Mouse (Mus musculus) NIH3T3 (cell line): ENCODE measurements around the gene Atg2a.
"Not testable (repeated sequence)": the region's sequence is repeated elsewhere in the genome, so short reads cannot be mapped to it uniquely, and the experiment has no call there.

ENCODE experiments used
- DNase-seq: peaks from one replicate; pipeline ENCODE4 v3.0.0-alpha.2; 2012; ENCODE audit warnings: low read depth

Gene Atg2a

DNA sequence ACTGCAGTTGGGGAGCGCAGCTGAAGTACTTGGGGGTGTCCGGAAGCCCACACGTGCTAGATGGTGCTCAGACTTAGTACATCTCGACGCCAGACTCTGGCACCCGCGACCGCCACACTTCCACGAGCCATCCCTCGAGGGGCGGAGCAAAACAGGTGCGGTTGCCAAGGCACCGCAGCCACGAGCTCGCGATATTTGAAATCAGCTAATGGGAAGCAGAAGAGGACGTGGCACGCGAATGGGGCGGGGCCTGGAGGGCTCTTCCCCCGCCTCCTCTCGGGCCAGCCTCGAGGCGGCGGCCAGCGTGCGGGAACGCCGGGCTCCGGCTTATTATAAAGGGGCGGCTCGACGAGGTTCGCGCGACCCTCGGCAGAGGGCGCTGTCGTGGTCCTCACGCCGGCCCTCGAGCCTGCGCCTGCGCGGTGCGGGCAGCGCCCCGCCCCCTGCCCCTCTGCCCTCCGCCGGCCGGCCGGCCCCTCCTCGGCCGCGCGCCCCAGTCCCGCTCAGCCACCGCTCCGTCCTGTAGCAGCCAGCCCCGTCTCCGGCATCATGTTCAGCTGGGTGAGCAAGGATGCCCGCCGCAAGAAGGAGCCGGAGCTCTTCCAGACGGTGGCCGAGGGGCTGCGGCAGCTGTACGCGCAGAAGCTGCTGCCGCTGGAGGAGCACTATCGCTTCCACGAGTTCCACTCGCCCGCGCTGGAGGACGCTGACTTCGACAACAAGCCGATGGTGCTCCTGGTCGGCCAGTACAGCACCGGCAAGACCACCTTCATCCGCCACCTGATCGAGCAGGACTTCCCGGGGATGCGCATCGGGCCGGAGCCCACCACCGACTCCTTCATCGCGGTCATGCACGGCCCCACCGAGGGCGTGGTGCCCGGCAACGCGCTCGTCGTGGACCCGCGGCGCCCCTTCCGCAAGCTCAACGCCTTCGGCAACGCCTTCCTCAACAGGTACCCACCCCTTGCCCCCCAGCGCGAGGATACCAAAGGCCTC, 35.3 kb downstream of the Atg2a start, which contains the start of gene Ehd1:
Ehd1 (plus strand) TSS at position 300 of the 996 bp plus-strand sequence.
- peak; percentile 100 for DNase-seq

DNA sequence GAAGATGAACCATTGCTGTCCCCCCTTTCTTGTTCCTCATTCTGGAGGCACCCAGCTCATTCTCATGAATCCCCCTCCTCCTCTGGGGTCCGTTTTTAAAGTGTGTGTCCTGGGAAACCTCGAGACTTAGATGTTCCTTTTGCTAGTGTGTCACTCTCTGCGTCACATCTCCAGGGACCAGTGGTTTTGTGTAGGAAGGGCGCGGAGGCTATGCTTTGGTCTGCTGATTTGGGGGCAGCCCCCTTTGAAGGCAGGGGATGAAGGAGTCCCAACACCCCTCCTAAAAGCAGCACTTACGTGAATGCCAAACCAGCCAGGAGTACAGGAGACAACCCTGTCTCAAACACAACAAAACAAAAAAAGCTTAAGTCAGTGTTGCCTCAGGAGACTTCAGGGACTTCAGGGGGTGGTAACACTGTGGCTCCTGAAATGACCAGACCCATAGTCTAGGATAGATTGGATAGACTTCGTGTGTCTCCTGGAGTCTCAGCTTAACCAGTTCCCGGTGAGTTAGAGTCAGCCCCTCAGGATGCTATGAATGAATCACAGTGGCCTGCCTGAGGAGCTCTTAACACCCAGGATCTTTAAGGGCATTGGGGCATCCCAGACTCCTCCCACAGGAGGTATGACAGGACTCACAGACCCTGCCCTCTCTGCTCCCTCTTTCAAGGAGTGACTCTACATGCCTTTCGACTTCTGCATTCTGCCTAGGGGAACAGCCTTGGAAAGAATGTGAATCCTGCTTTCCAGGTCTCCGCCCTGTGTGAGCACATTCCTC, 36.4 kb downstream of the Atg2a start:
- peak; percentile 92 for DNase-seq

DNA sequence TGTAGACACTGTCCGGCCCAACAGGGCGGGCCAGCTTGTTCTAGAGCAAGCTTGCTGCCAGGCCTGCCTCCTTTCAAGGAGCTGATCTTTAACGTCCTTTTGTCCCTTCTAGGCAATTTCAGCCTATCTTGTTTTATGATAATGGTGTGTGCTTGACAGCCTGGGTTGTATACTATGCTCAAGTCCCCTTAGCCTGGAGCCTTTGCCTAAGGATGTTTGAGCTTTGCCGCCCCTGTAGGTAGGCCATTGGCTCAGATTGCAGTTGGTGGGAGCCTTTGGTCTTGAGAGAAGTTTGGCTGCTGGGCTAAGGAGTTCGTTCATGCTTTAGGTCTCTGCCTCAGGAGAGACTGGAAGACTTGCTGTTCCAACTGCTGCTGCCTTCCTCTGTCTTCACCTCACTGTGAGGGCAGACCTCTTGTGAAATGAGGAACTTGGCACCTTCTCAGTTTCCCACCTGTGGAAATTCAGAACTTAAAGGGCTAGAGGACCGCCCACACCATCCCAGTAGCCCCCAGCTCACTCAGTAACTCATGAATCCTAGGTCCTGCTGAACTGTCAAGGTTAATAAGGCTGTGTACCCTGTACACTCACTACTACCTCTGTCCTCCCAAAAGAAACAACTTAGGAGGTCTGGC, 37.1 kb downstream of the Atg2a start:
- no peak for DNase-seq

DNA sequence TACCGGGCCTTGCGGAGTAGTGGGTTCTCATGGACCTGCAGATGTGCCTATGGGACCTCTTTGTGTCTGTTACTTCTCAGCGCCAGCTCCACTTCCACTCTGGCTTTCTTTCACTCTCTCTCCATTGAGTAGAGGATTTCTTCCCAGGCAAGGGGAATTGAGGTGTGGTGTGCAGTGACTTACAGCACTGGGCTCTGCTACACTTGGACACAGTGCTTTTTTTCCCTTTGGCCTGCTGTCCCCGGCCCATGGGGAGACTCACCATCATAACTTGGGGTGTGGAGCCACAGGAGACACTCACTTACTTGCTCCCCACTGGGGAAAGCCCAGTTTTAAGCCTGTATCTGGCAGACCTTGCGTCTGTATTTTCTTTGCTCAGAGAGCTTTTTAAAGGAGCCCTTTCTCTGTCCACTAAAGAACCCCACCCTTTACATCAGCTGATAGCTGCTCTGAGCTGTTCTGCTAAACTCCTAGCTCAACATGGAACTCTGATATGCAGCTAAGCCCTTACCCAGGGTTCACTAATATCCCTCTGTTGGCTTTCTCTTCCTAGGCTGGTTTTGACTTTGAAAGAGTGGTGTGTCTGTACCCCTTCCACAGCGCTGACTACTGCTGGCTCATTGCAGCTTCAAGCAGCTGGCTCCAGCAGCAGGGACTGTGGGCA, 38.1 kb downstream of the Atg2a start:
- DNase-seq = peak; percentile 21

DNA sequence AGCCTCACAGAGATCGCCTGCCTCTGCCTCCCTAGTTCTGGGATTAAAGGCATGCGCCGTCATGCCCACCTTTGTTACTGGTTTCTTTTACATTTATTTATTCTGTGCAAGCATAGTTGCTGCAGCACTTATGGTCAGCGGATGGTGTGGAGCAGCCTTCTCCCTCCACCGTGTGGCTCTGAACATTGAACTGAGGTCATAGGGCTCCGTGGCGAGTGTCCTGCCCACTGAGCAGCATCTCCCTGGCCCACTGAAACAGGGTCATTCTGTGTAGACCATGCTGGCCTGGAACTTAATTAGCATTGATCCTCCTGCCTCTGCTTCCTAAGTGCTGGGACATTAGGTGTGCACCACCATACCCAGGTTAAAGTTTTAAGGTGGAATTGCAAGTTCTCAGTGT, 39.1 kb downstream of the Atg2a start:
- no peak for DNase-seq

DNA sequence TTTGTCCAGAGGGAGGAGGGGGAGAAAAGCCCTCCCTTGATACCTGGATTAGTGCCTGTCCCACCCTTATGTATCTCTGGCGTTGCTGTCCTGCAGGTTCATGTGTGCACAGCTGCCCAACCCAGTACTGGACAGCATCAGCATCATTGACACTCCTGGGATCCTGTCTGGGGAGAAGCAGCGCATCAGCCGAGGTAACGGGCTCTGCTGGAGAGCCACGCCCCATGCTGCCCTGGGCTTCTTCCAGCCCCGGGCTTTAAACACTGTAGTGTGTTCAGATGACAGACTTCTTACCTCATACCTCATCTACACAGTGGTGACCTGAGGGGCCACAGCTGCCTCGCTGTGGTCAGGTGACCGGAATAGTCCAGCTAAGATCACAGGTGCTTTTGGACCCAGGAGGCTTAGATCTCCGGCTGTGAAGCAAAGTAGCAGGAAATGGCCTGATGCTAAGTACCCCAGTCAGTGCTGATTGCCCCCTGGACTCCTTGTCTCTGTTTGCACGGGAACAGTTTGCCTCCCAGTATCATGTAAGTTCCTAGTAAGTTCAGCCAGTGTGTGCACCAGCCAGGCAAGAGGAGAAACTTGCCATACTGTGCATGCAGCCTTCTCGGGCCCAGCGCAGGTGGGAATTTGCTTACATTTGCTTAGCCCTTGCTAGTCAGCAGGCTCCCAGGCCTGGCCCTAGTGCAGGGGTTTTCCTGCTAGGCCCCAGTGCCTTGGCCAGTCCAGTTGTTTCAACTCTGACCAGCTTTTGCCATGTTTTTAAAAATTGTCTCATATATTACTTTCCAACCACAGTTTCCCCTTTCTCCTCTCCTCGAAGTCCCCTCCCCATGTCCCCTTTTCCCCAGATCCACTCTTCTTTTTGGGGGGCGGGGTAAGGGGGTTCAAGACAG, 39.9 kb downstream of the Atg2a start:
- no peak for DNase-seq

DNA sequence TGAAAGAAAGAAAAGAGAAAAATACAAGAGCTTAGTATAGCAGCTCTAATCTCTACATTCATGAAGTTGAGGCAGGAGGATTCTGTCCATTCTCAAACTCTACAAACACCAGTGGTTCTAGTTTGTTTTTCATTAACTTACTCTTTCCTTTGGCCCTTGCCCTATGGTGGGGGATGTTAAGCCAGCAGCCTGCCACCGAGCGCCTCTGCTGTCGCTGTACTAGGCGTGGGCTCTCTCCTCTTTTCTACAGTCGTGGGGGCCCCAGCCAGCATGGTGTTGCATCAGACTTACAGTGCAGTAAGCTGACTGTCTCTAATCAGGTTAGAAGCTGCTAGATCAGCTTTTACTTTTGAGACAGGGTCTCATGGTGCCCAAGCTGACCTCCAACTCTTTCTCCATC, 41.5 kb downstream of the Atg2a start:
- no peak for DNase-seq

DNA sequence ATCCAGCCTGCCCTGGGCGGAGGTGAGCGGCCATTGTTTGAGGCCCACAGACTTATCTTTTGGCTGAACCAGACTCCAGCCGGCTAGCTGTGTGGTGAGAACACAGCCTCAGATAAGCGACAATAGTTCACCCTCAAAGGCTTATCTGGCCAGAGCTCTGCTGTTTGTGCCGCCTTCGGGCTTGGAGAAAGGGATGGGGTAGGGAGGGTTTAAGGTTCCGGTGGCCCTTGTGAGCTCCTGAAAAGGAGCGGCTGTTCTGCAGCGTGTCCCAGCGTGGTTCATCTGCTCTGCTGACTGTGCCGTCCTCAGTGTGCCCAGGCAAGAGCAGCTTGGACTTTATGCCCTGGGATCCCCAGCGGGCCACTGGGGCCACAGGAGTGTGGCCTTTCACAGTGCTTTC, 43.0 kb downstream of the Atg2a start:
- DNase-seq = no peak

DNA sequence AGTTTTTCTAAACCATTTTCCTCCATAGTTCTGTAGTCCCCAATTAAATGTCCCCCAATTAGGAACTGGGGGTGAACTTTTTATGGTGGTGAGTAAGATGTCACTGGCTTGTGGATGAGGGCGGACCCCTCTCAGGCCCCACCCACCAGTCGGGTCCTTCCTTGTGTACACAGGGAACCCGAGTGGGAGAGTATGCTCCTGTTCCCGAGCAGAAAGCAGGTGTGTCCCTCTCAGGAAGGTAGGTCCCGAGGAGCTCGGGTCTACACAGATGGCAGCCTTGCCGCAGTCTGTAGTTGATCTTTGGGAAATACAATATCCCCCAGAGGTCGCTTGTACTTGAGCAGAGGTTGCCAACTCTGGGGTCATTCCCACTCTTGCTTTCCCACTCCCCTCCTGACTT, 43.8 kb downstream of the Atg2a start:
- no peak for DNase-seq

DNA sequence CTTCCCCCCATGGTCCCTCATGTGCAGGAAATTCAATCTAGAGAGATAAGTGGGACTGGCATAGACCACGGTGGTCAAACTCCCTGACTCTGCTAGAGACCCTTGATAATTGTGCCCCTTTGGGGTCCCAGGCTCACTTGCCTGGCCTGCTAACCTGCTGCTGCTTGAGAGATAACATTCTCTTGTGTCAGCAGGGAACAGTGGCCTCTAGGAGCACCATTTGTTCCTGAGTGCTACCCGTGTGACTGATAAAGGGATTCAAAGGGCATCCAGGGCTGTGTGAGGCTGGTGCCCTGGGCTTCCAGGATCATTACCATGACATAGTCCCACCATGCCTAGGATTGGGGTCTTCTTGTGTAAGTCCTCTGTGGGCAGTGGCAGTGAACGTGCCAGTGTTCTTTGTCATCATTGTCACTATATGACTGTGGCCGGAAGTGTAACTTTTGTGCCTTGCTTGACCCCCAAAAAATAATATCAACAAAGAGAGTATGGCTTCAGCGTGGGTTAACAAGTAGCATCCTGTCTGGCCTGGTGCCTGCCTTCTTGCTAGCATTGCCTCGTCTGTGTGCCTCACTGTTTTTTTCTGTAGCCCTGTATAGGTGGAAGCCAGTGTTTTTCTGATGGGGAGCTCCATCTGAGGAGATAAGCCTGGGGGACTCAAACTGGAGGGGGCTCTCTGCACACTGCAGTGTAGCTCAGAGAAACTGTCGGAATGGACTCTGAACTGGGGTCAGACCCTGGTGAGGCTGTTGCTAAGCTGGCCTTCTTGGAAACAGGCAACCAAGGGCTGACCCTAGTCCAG, 44.4 kb downstream of the Atg2a start:
- no peak for DNase-seq

DNA sequence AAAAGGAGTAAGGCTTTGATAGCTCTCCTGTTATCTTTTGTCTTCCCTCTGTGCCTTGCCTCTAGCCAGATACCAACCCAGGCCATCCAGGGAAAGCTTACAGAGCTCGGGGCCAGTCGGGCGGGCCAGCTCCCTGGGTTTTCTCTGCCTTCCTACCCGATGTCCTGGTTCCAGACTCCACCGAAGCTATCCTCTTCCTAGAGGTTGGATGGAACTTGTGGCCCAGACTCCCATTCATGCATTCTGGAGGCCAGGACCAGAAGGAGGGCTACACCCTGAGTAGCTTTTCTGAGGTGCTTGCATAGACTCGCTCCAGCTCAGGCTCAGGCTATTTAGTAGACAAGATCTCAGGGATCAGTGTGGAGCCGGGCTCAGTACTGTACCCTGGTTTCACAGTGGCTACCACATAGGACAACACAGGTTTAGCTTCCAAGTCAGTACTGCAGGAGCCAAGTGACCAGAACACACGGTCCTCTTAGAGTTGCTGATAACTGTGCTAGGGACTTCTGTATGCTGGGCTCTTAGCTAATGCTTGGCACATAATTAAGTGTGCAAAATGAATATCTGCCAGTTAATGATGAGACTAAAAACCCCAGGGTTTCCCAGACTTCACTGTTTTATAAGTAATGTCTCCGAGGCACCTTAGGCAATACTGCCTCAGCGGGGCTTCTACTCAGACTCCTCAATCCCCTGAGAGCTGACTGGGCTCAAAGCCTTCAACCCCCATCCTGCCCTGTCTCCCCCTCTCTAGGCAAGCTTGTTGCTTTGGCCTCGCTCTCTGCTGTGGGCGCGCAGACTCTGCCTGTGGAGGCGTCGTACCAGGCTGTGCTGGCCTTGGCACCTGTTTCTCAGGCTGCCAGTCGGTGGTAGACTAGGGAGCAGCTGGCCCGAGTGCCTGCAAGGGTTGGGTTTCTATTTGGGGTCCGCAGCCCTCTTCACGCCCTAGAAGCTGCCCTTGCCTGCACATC, 45.2 kb downstream of the Atg2a start:
- no peak for DNase-seq

DNA sequence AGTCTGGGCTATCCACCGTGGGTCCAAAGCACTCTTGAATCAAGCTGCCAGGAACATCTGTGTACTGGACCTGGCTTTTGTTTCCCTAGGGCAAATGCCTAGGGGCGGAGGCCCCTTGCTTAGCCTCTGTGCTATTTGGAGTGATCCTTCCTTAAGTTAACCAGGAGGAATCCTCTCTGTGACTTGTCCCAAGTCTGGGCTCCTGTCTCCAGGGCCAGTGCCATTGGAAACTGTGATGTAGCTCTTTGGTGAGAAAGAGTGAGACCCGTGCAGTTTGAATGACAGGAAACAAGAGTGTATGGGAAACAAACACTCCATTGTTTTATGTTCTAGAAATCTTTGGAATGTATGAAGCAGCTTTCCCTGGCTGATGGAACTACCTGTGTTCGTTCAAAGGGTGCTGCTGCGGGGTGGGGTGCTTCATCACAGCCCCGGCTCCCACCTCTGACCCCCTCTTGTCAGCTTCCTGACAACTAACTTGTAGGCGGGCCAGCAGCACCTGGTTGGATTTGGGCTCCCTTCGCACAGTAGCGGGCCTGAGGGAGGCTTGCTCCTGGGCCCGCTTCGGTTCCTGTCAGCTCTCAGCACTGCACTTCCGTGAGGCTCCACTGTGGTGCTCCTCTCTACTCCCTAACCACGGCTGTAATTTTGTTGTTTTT, 46.9 kb downstream of the Atg2a start:
- no peak for DNase-seq

DNA sequence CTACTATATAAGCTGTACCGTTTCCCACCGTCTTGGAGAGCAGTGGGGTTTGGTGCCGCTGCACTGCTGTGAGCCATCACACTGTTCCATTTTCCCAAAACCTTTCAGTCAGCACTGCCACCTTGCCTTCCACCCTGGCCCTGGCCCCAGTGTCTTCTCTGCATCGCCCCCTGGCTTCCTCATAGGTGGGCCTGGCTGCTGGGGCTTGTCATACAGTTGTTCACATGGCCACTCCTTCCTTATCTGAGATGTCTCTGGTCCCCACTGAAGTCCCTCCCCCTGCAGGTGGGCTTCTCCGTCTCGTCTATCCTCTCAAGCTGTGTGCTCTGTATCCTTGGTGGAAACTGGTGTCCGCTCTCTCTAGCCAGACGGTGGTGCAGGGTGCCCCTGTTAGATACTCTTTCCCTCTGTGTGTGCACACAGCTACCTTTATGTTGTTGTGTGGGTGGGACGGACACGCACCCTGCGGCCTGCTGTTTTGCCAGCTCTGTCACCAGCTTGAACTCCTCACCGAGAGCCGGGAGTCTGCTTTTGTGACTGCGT, 48.3 kb downstream of the Atg2a start:
- no peak for DNase-seq

DNA sequence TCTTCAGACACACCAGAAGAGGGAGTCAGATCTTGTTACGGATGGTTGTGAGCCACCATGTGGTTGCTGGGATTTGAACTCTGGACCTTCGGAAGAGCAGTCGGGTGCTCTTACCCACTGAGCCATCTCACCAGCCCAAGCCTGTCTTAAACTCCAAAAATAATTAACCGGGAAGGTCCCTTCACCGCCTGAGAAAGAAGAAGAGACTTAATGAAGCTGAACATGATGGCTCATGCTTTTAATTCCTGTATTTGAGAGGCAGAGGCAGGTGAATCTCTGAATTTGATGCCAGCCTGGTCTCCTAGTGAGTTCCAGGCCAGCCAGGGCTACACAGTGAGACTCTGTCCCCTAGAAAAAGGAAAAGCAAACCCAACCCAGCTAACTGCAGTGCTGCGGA, 49.2 kb downstream of the Atg2a start:
- DNase-seq = not testable (repeated sequence)

DNA sequence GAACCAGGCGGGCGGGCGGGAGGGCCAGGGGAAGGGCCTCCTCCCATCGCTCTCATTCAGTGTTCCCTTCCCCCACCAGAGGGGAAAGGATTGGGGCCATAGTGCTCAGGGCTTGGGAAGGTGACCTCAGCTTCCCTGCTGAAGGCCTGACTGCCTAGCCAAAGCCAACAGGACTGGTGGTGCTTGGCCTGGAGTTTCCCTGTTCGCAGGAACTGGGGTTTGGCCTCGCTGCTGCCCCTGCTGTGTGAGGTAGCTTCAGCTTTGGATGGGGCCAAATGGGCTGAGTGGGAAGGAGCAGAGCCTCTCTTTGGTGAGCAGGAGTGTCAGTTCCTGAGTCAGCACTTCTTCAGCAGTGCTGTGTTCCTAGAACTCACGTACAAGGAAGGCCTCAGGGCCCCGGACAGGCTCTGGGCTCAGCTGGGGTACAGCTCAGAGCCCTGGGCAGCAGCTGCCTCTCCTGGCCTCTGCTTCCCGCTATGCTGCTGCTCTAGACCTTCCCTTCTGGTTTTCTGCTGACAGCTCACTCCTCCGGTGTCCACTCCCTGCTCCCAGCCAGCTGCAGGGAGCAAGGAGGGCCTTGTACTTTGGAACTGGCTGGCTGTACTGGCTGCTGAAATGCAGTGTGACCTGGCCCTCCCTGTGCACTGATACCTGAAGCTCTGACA, 49.8 kb downstream of the Atg2a start:
- no peak for DNase-seq

DNA sequence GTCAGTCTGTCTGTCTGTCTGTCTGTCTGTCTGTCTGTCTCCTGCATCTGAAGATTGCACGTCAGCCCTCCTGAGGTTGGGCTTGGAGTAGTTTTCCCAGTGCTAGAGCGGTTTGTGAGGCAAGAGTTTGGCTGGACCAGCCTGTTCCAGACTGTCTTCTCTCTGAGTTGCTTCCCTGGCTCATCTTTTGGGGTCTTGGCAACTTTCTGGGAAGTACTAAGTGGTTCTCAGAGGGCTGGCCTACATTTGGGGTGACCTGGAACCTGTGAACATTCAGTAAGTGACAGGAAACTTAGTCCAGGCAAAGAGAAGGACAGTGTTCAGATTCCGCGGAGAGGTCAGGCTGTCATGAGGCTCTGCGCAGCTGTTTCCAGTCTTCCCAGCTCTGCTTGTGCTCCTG, 50.8 kb downstream of the Atg2a start:
- no peak for DNase-seq

DNA sequence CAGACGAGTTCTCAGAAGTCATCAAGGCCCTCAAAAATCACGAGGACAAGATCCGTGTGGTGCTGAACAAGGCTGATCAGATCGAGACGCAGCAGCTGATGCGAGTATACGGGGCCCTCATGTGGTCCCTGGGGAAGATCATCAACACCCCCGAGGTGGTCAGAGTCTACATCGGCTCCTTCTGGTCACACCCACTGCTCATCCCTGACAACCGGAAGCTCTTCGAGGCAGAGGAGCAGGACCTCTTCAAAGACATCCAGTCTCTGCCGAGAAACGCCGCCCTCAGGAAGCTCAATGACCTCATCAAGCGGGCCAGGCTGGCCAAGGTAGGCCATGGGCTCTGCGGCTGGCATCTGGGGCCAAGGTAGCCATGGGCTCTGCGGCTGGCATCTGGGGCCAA, 52.8 kb downstream of the Atg2a start:
- DNase-seq = no peak
